Mouse (Mus musculus) forebrain, embryonic 11.5 days (tissue): ENCODE measurements around the gene 2510009E07Rik. TPM values are rescaled to one million over a fixed set of nuclear protein-coding genes. Genes with fewer than 3 reads are reported as not detected.
A peak's percentile ranks its signal among the peaks of the same experiment; 100 is the strongest.

Source experiments
- ATAC-seq: fragments of 200-750 bp; cut with Nextera tagmentation; replicated peaks from 2 replicates; pipeline ENCODE4 v1.8.0; 2017; ENCODE audit warnings: moderate TSS enrichment; ENCODE audit not compliant: low FRiP score
- DNase-seq: peaks from one replicate; pipeline ENCODE4 v3.0.0-alpha.2; 2017; ENCODE audit warnings: low spot score
- H3K27ac ChIP-seq: fragments of 300-500 bp; sonication (generic); 2 replicates; pipeline ENCODE4 v1.5.1; 2014; ENCODE audit warnings: low read depth, low read length
- H3K27me3 ChIP-seq: fragments of 300-500 bp; sonication (generic); 2 replicates; pipeline ENCODE4 v1.6.1; 2014; ENCODE audit warnings: mild to moderate bottlenecking, low read length, mixed read lengths; ENCODE audit not compliant: control insufficient read depth, insufficient read depth
- H3K36me3 ChIP-seq: fragments of 300-500 bp; sonication (generic); 2 replicates; pipeline ENCODE4 v1.6.1; 2014; ENCODE audit warnings: mild to moderate bottlenecking, low read length, moderate library complexity, mixed read lengths; ENCODE audit not compliant: control insufficient read depth, insufficient read depth
- H3K4me1 ChIP-seq: fragments of 300-500 bp; sonication (generic); replicated peaks from 2 replicates; pipeline ENCODE4 v1.6.1; 2014; ENCODE audit warnings: low read length, mixed read lengths; ENCODE audit not compliant: control insufficient read depth, insufficient read depth
- H3K4me2 ChIP-seq: fragments of 300-500 bp; sonication (generic); 2 replicates; pipeline ENCODE4 v1.6.1; 2014; ENCODE audit warnings: low read depth, mild to moderate bottlenecking, low read length, moderate library complexity, mixed read lengths; ENCODE audit not compliant: severe bottlenecking
- H3K4me3 ChIP-seq: fragments of 300-500 bp; sonication (generic); 2 replicates; pipeline ENCODE4 v1.5.1; 2014; ENCODE audit warnings: low read depth, low read length
- H3K9ac ChIP-seq: fragments of 300-500 bp; sonication (generic); 2 replicates; pipeline ENCODE4 v1.6.1; 2014; ENCODE audit warnings: low read length
- H3K9me3 ChIP-seq: fragments of 300-500 bp; sonication (generic); 2 replicates; pipeline ENCODE4 v1.6.1; 2016; ENCODE audit warnings: low read length, mixed read lengths; ENCODE audit not compliant: control insufficient read depth
- WGBS: fragments of 180-500 bp; shearing (Covaris S2); extraction: QIAGEN DNeasy Blood & Tissue Kit; methylation state at CpG from one replicate; pipeline ENCODE4 v1.1.7; 2014; 5-methylcytosine and 5-hydroxymethylcytosine counted together
- polyA plus RNA-seq: library from polyadenylated mRNA; unstranded; fragments of >200 nt; fragmentation: Nextera tagmentation; extraction: Ambion mirVana; gene quantifications from 2 replicates; pipeline ENCODE4 v1.2.1, GENCODE M21; 2014

2510009E07Rik gene
- polyA plus RNA-seq, 1 experiment from 2014 or later: 43.5 TPM

DNA sequence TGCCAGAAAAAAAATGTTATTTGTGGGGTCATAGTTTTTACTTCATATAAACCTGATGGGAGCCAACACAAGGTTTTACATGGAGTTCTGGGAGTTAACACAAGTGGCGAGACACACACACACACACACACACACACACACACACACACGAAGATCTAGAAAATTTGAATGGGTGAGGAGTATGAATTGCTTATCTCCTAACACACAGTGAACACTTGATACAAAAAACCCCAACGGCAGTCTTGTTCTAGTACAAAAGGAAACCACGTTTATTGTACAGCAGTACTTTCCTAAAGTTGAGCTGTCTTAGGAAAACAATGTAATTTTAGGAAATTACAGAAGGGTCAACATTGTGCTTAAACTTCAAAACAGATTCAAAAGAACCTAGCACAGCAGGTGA lies 45.7 kb downstream of the 2510009E07Rik start:
- no peak overlapping the region for H3K4me3 ChIP-seq
- H3K27ac ChIP-seq: no peak overlapping the region
- DNase-seq: no peak
- WGBS: 87% methylated on average over 4 of the region's 4 CpGs
- no peak for ATAC-seq
- no peaks in the 10 kb centered on the region for H3K27me3 ChIP-seq
- no peaks in the 10 kb centered on the region for H3K36me3 ChIP-seq
- H3K4me1 ChIP-seq: no peaks in the 10 kb centered on the region
- no peak overlapping the region for H3K4me2 ChIP-seq
- no peaks in the 10 kb centered on the region for H3K9me3 ChIP-seq
- H3K9ac ChIP-seq: no peak overlapping the region

GRCm38 (mm10) chr16:21646496-21646895 lies 48.0 kb downstream of the 2510009E07Rik start:
- Histone ChIP-seq H3K4me3 (no peak overlapping the region), H3K36me3 (no peaks in the 10 kb centered on the region), H3K4me2 (no peak overlapping the region), H3K27ac (no peak overlapping the region), H3K9ac (no peak overlapping the region), H3K4me1 (no peaks in the 10 kb centered on the region), H3K27me3 (no peaks in the 10 kb centered on the region), H3K9me3 (no peaks in the 10 kb centered on the region)
- no peak for ATAC-seq
- DNase-seq: no peak
- WGBS: 83% methylated on average over 3 of the region's 3 CpGs

DNA sequence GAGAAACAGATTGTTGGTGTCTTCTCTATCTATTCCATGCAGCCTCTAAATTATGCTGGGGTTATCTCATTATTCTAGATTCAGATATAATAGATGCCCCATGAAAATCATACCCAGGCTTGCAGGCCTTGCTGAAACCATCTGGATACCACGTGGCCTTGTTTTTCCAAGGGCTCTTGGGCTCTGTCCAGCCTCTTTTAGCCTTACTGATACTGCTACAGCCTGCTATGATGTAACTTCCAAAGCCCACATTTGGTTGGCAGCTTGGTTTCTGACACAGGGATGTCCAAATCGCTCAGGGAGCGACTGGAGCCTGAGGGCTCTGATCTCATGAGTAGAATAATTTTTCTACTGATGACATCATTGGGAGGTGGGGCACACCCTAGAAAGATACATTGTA lies 48.5 kb downstream of the 2510009E07Rik start:
- Histone ChIP-seq H3K9ac (no peak overlapping the region), H3K36me3 (no peaks in the 10 kb centered on the region), H3K27me3 (no peaks in the 10 kb centered on the region)

DNA sequence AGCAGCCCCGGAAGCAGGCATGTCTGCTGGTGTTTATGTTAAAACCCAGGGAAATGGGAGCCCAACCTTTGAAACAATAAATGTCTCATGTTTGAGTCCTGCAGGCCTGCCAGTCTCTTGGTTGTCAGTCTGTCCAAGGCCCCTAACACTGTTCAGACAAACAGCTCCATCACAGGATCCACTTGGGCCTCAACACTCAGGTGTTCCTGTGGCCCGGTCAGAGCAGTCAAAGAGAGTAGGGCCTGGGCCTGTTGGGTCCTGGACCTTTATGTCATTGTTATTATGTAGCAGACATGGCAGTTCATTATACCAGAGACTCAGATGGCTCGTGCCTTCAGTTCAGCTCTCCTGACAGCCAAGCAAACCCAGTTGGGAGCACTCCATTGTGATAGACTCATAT lies 49.9 kb downstream of the 2510009E07Rik start:
- Histone ChIP-seq H3K27me3 (no peaks in the 10 kb centered on the region), H3K4me2 (no peak overlapping the region), H3K4me1 (no peaks in the 10 kb centered on the region), H3K4me3 (no peak overlapping the region), H3K9me3 (no peaks in the 10 kb centered on the region), H3K9ac (no peak overlapping the region), H3K36me3 (no peaks in the 10 kb centered on the region), H3K27ac (no peak overlapping the region)
- no peak for DNase-seq
- 79% methylated on average over 3 of the region's 3 CpGs for WGBS
- ATAC-seq: no peak

More for the DNA sequence above, 48.5 kb downstream of the 2510009E07Rik start:
- ATAC-seq (no peak), DNase-seq (no peak)
- WGBS: 90% methylated on average over 3 of the region's 3 CpGs
- Histone ChIP-seq H3K4me3 (no peak overlapping the region), H3K4me1 (no peaks in the 10 kb centered on the region), H3K27ac (no peak overlapping the region), H3K4me2 (no peak overlapping the region), H3K9me3 (no peaks in the 10 kb centered on the region)

- ATAC-seq (peak; percentile 27; the same call in 1 of the 2 replicates), DNase-seq (no peak)
- H3K4me3 ChIP-seq: no peak overlapping the region
- no peak overlapping the region for H3K27ac ChIP-seq
- H3K9me3 ChIP-seq: no peaks in the 10 kb centered on the region
- no peaks in the 10 kb centered on the region for H3K36me3 ChIP-seq
- H3K27me3 ChIP-seq: no peaks in the 10 kb centered on the region
- no peaks in the 10 kb centered on the region for H3K4me1 ChIP-seq
- H3K4me2 ChIP-seq: no peak overlapping the region
- 59% methylated on average over 17 of the region's 17 CpGs for WGBS
- no peak overlapping the region for H3K9ac ChIP-seq
These were observed 50.4 kb downstream of the 2510009E07Rik start for GRCm38 (mm10) chr16:21644066-21644561.

- DNase-seq (no peak), ATAC-seq (no peak)
- Histone ChIP-seq H3K4me2 (no peak overlapping the region), H3K27me3 (no peaks in the 10 kb centered on the region), H3K4me1 (no peaks in the 10 kb centered on the region), H3K9me3 (no peaks in the 10 kb centered on the region), H3K36me3 (no peaks in the 10 kb centered on the region), H3K27ac (no peak overlapping the region), H3K4me3 (no peak overlapping the region), H3K9ac (no peak overlapping the region)
- WGBS: 85% methylated on average over 2 of the region's 2 CpGs
These were observed 50.8 kb downstream of the 2510009E07Rik start for GRCm38 (mm10) chr16:21643621-21644041.

GRCm38 (mm10) chr16:21642906-21643305 lies 51.6 kb downstream of the 2510009E07Rik start:
- H3K4me3 ChIP-seq: no peak overlapping the region
- H3K36me3 ChIP-seq: no peaks in the 10 kb centered on the region
- no peak overlapping the region for H3K9ac ChIP-seq
- no peaks in the 10 kb centered on the region for H3K9me3 ChIP-seq
- no peak overlapping the region for H3K4me2 ChIP-seq
- no peak overlapping the region for H3K27ac ChIP-seq
- DNase-seq: no peak
- no peaks in the 10 kb centered on the region for H3K27me3 ChIP-seq
- H3K4me1 ChIP-seq: no peaks in the 10 kb centered on the region
- no peak for ATAC-seq
- 94% methylated on average over 5 of the region's 5 CpGs for WGBS

- ATAC-seq (no peak), DNase-seq (no peak)
- H3K4me1 ChIP-seq: no peaks in the 10 kb centered on the region
- H3K9ac ChIP-seq: no peak overlapping the region
- no peaks in the 10 kb centered on the region for H3K27me3 ChIP-seq
- 80% methylated on average over 3 of the region's 3 CpGs for whole genome bisulfite sequencing
- H3K36me3 ChIP-seq: no peaks in the 10 kb centered on the region
- no peak overlapping the region for H3K4me3 ChIP-seq
- H3K27ac ChIP-seq: 0 out of 2 replicates have a peak overlapping the region, but pooled peaks have one; percentile 15
- no peak overlapping the region for H3K4me2 ChIP-seq
- no peaks in the 10 kb centered on the region for H3K9me3 ChIP-seq
These were observed 52.5 kb downstream of the 2510009E07Rik start for GRCm38 (mm10) chr16:21641944-21642343.

GRCm38 (mm10) chr16:21640766-21641499 lies 53.5 kb downstream of the 2510009E07Rik start:
- H3K4me2 ChIP-seq: no peak overlapping the region
- H3K4me3 ChIP-seq: no peak overlapping the region
- H3K9me3 ChIP-seq: no peaks in the 10 kb centered on the region
- 90% methylated on average over 7 of the region's 7 CpGs for WGBS
- no peaks in the 10 kb centered on the region for H3K36me3 ChIP-seq
- DNase-seq (no peak), ATAC-seq (no peak)
- no peaks in the 10 kb centered on the region for H3K4me1 ChIP-seq
- no peaks in the 10 kb centered on the region for H3K27me3 ChIP-seq
- H3K27ac ChIP-seq: no peak overlapping the region
- no peak overlapping the region for H3K9ac ChIP-seq
